Mouse (Mus musculus) adipocyte (in vitro differentiated cells): ENCODE data around the gene Kcnma1.

ENCODE experiments used
- DNase-seq: peaks from one replicate; pipeline ENCODE4 v3.0.0-alpha.2; 2016; ENCODE audit warnings: low spot score

Gene Kcnma1

DNA sequence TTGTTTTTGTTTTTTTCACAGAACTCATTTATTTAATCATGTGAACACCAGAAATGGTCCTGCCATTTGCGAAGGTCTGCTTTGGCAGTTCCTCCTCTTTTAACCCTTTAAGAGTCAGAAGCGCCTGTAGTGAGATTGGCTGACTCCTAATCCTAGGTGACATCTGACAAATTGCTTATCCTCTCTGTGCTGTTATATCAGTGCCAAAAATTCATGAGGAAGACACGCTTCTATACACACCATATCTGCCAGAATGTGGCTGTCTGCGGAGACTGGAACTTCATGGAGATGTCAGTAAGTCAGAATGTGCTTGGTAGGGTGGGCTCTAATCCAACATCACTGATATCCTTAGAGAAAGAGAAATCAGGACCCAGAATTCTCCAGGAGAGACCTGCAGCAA is 157.3 kb downstream of the Kcnma1 start:
- no peak for DNase-seq

DNA sequence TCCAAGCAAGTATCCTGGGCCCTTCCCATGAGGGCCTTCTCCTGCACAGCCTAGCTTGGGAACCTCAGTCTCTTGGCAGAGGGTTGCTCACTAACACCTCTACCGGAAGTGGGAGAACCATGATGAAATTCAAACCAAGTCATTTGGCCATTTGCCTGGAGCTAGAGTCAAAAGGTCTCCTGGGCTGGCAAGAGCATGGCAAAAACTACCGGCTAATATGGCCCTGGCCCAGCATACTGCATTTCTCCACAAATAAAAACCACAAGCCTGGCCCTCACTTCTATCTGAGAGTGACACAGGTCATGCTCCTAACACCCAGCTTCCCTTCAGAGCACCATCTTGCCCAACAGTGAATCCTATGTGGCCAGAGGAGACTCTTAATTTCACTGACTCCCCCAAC is 159.3 kb downstream of the Kcnma1 start:
- DNase-seq = peak; percentile 57

DNA sequence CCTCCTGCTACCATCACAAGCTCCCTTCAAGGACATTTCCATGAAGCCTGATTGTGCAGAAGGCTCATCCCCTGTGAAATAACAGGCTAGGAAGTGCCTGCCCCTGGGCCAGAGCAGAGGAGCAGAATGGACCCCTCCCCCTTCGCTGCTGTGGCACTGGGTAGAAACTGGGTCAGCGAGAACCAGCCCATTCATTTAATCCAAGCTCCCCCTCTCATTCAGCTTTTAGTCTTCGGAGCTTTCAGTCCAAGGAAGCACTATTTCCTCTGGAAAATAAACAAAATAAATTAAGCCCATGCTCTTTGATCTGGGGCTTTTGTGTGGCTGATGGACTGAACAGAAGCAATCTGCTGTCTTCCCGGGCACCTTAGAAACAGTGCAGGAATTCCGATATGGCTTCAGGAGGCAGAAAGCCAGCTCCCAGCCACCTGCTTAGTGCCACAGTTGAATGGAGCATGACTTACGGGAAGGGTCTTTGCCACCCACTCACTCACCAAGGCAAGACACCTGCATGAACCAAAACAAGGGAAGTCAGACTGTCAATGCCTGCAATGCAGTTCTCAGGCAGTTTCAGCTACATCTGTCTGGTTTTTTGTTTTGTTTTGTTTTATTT is 165.7 kb downstream of the Kcnma1 start:
- DNase-seq = no peak

DNA sequence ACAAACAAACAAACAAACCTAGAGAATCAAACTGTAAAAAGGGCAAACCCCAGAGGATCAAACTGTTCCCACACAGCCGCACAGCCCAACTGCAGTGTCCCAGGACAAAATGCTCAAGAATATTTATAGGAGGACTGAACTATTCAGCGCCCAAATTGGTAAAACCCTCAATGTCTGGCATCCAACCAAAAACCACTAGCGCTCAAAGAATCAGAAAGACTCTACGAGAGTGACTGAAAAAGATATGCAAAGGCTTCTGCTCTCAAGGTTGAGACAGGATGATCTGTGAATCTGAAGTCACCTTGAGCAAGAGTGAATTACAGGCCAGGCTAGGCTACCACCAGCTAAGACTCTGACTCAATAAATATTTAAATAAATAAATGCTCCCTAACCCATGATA is 167.6 kb downstream of the Kcnma1 start:
- no peak for DNase-seq

DNA sequence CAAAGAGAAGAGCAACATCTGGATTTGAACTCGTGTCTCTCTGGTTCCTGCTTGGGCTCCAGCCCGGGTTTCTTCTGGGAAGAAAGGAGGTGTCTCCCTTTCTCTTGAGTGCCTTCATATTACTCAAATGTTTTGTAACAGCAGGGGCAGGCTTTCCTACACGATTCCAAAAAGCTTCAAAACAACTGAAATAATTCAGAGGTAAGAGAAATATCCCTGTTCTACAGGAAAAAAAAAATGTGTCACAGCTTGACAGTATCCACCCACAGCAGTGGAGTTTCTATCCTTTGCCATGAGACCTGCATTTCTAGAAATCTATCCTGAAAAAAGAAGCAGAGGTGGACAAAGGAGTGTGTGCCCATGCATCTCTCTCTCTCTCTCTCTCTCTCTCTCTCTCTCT is 172.3 kb downstream of the Kcnma1 start:
- no peak for DNase-seq

DNA sequence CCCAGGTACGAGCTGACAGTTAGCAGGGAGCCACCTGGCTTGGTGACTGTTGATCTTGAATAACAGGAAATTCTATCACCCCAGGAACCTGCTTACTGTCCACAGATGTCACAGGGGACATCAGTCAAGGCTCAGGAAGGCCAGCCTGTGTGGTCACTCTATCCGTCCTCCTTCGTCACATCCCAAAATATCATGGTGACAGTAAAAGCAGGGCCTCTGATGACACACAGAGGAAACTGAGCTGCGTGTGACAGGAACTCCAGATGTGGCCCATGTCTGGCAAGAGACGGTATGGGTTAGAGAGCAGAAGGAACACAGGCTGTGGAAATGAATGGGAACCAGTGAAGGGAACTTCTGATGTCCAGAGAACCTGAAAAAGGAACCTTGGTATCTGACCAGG is 174.7 kb downstream of the Kcnma1 start:
- DNase-seq = no peak

DNA sequence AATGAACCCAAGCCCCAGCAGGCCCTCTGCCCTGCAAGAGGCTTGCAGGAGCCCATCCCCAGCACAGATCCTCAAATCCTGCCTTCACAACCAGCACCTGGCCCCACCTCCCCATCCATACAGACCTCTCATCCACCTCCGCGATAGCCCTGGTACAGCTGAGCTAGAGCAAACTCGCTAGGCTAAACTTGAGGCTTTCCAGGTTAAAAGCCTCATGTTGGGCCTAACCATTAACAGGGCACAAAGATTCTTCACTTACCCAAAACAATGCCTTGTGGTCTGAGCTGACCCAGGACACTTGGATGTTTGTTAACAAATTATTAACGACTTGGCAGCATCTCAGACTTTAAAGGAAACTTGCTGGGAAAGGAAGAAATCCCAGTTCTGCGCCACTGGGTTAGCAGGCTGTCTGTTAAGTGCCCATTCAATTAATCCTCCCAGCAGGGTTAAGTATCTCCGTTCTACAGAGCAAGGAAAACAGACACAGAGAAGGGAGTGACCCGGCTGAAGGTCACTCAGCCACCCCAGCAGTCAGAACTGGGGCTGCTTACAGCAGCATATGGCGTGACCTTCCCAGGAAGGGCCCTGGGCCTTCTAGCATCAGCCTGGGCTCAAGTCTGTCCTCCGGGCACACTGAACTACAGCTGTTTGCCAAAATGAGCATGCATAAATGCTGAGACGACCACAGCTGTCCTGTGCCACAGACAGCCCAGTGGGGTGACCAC is 178.7 kb downstream of the Kcnma1 start:
- no peak for DNase-seq

DNA sequence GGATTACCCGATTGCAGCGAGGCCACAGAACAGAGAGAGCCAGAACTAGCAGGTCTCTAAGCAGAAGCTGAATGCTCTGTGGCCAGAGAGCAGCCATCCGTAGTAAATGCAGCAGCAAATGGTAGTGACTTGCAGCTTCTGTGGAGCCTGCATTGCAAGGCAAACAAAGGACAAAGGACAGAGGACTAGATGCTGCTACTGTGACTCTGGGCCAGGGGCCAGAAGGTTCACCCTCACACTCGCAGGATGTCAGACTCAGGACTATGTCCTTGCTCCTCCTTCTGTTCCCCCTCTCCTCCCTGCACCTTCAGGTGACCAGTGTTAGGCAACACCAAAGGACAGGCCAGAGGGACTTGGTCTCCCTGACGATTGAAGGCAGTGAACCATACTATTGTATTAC is 183.0 kb downstream of the Kcnma1 start:
- DNase-seq = no peak

DNA sequence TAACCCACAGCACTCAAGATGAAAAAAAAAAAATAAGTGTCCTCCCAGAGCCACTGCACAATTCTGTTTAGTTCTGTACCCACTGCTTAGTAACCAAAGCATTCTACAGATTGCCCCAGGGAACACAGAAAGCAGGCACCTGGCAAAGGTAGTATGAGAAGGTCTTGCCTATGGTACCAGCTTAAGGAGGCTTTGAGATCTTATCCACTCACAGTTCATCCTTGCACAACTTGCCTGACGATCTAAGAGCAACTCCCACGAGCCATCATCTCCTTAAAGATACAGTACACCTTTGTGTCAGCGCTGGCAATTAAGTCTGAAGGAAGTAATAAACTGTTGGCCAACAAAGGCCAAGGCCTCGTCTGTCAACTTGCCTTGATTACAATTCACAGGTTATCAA is 184.0 kb downstream of the Kcnma1 start:
- DNase-seq = no peak

DNA sequence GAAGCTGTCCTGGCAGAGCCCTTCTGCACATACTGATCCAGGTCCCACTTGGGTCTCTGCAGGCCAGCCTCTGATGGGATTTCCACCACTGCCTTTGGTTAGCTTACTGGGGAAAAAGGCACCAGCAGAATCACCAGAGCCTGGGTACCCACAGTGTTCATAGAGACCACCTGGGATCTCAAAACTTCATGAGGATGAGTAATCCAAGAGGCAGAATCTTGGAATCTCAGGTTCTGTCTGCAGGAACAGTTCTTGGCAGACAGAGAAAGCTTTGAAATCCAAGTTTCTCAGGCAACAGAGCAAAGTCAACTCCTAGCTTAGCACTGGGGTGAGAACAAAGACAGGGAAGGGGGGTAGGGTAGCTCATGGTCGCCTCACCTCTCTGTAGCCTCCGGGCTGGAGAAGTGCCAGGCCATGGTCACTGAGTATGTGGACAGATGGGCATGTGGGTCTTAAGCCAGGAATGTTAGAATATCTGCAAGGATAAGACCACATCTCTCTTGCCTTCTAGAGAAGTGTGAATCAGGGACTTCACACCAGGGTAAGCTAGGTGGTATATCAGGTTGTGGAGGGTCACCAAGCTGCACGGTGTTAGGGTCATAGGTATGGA is 185.5 kb downstream of the Kcnma1 start:
- no peak for DNase-seq

DNA sequence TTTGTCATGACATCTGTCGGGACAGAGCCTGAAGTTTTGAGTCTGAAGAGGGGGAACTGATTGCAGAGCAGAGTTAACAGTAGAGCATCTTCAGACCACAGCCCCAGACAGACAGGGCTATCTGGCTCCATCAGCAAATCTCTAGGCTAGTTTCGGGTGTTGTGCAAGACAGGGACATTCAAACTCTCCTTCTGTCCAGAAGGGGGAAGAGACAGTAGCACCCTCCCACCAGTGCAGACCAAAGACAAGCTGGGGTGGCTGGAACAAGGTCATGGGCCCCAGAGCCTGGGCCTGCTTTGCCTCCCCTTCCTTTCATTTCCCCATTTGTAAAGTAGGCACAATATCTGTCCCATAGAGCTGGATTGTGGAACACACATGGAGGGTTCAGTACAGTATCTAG is 189.4 kb downstream of the Kcnma1 start:
- no peak for DNase-seq

DNA sequence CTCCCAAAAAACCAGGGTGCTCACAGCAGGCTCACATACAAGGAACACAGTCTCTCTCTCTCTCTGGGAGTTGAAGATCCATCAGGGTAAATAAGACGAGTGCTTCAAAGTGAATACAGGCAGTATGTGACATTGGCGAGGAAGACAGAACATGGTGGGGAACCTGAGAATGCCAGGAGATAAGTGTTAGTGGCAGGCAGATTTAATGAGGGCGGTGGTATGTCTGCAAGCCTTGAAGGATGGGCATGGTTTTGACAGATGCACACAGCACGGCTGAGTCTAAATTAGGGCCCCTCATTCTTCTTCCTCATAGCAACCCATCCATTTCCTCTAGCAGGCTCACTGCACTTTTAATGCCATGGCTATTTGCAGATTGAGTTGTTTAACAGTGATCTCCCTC is 190.0 kb downstream of the Kcnma1 start:
- no peak for DNase-seq

DNA sequence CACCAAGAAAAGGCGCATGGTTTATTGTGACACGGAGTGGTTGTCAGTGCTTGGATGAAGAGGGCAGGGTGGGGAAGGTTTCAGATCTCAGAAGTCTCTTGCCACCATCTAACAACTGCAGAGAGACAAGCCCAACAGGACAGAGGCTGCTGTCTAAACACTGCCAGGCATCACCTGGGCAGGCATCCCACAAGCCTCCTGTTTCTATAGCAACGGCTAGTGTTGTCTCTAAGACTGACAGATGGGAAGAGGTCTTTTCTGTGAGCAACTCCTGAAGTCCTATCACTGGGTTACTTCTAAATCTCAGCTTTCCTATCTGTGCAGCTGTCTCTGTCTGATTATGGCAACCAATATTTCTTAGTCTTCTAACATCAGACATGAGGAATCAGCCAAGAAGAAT is 196.7 kb downstream of the Kcnma1 start:
- DNase-seq = no peak

DNA sequence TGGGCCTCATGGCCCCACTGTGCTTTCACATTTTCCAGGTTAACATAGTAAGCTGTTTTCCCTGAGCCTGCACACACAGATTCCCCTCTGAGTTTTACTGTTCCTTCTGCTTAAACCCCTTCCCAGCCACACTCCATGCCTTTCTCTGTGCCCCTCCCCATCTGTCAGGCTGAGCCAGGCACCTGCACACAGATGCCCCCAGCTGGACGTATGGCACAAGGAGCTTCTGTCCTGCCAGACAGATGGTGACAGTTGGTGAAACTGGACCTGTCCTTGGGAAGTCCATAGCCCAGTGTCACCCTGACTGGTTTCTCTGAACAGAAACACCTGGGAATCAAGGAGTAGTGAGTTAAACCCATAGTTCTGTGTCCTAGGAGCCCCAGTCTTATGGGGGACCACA is 204.2 kb downstream of the Kcnma1 start:
- DNase-seq = no peak

DNA sequence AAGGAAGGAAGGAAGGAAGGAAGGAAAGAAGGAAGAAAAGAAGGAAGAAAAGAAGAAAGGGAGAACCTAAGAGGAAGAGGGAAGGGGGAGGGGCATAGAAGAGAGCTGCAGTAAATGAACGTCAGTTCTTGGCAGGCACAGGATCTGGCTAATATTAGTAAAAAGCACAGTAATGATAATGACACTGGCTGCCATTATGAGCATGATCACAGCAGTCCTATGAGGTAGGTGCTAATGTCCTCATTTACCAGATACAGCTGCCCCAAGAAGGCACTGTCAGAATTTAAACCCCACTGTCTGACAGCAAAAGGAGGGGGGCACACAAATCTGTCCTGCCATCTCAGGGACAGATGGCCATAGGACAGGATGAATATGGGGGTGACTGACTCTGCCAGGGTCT is 205.2 kb downstream of the Kcnma1 start:
- DNase-seq = no peak

DNA sequence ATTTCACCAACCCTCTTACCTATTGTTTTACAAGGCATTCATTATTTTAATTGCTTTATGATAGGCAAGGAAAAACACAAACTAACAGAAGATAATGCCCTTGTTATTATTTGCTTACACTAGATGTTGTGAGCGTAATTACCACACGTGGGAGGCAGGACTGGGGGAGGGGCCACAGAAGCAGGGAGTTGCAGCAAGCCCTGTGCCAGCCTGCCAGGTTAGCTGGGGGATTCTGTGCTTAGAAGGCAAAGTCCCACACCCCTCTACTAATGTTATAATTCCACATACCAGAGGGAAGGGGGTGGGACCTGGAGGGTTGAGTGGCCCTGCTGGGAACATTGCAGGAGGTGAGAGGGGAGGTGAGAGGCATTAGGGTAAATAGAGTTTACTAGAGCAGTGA is 207.9 kb downstream of the Kcnma1 start:
- no peak for DNase-seq

DNA sequence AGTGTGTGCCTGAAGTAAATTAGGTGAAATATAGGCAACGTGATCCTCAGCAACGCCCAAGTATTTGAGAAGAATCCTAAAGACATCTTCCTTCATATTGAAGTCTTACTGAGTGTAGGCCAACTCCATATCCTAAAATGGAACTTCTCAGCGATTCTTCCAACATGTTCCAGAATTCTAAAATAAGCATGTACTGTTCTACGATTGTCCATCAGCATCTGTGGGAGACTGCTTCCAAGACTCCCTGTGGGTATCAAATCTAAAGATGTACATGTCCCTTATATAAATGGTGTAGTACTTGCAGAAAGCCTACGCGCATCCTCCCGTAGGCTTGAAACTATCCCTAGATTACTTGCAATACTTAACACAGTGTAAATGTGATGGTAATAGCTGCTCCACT is 217.4 kb downstream of the Kcnma1 start:
- DNase-seq = no peak

DNA sequence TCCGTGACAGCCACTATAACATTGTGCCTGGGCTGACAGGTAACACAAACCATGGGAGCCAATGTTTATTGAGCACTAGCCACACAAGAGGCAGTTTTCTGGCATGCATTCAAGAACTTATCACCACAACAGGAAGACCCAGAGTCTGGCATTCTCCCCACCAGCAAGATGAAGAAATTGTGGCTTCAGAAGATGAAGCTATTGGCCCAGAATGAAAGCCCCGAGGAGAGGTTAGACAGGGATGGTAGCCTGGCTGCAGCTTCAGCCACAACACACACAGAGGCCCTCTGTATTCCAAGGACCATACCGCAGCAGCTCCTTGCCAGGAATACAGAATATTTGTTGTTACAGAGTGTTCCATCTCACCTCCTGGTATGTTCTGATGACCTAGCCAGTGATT is 221.6 kb downstream of the Kcnma1 start:
- DNase-seq = no peak

DNA sequence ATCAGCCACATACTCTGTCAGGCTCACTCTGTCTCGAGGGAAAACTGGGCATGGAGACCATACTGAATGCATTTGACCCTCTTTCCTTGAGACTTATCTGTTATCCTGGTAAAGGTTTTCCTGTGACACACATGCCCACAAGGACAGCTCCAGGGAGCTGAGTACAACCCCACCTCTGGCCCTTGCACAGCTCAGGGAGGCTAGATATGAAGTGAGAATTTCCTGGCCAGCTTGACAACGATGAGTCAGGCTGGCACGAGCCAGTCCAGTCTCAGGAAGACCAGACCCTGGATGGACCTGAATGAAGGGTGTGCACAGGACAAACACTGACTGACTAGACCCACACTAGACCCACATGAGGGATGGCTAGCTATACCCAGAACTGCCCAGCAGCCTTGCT is 222.2 kb downstream of the Kcnma1 start:
- DNase-seq = no peak

DNA sequence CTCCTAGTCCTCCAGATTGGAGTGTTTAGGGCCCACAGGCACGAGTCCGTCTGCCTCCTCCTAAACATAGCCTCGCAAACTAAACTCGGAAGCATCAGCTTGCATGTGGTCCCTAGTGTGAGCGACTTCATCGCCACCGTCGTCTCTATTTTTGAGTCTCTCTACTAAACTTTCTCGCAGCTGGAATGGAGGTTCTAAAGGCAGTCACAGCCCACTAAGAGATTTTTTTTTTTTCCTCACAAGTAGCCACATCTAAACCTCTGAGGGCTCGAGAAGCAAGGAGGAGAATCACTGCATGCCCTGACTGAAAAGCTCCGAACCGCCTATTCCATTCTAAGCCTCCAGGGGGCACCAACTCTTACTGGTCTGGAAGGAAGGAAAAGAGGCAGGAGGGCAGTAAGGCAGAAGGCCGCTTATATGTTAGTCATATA is 223.0 kb downstream of the Kcnma1 start:
- DNase-seq = peak; percentile 44

DNA sequence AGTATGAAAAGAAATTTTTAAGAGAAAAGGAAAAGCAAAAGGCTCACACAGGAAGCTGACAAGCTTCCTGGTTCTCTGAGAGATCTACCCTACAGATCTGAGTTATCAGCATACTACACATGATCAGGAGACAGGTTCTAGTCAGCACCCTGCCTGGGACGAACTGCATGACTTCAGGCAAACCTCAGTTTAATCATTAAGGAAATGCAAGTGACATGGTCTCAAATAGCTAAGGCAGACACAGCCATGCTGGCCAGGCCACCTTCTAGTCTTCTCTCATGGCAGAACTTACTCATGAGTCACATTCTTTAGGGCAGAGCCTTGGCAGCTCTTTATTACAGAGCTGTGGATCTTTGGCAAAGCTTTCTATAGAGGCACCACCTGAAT is 227.6 kb downstream of the Kcnma1 start:
- DNase-seq = no peak

DNA sequence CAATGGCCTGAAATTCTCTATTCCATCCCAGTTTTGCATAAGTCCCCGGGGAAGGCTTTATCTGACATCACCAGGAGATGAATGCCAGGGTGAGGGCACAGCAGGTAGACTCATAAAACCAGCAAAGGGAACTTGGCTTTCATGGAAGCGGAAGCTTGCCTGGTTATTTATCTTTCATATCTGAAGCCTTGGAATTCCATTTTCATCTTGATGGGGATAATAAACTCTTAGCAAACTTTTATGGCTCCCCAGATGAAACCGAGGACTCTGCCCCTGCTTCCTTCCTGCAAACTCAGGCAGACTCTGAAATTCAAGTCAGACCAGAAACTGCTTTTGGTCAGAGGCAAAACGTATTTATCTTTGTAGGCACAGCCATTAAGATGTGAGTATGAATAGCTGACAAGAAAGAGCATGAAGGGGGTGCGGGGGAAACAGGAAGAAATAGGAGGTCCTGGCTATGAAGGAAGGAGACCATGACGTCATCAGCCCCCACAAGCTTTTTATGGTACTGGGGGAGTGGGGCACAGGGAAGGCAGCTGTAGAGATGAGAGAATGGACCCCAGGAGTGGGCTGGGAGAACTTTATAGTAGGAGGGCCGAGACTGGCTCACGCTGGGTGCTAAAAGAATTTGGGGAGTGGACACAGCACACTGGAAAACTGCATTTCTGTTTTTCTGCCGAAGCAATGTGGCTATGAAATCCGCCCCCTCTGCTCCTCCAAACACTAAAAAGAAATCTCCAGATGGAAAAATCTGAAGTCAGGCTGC is 228.2 kb downstream of the Kcnma1 start:
- no peak for DNase-seq
